Mouse (Mus musculus): ENCODE data around the gene Nup62.
A peak's percentile ranks its signal among the peaks of the same experiment; 100 is the strongest.

Nup62 gene

DNA sequence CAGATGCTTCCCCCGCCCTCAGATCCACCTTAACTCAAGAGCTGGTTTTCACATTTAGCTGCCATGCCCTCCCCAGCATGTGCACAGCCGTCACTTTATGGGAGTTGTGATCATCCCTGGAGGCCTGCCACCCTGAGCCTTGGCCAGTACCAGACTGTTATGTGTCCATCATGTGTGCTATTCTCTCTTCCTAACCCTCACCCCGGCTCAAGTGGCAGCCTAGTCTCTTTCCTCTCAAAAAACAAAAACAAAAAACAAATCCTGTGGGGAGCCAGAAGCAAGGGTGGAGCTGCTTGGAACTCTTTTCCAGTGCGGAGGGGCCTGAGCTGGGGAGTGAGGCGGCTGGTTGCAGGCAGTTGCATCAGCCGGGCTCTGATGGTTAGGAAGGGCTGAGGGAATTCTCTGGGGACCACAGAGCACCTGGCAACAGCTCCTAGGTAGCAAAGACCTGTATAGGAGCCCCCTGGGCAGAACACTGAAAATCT is 2.9 kb downstream of the Nup62 start:
- DNase-seq (ENCODE audit: low read depth, low spot score) = no peak

DNA sequence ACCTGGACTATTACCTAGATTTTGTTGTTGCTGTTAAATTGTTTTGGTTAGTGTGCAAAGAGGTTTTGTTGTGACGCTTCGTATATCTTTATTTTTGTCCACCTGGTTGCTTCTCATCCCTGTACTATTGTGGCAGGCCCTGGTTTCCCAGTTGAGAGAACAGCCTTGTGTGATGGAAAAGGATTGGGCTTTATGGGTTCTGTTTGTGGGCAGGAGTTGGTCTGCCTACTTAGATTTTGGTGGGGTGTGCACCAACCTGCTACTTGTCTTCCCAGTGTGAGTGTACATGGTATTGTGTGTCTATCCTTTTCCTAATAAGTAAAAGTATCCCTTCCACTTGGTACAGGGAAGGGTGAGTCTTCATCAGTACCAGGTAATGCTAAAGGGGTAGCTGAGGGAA is 3.5 kb downstream of the Nup62 start:
- DNase-seq (ENCODE audit: low read depth, low spot score) = no peak

DNA sequence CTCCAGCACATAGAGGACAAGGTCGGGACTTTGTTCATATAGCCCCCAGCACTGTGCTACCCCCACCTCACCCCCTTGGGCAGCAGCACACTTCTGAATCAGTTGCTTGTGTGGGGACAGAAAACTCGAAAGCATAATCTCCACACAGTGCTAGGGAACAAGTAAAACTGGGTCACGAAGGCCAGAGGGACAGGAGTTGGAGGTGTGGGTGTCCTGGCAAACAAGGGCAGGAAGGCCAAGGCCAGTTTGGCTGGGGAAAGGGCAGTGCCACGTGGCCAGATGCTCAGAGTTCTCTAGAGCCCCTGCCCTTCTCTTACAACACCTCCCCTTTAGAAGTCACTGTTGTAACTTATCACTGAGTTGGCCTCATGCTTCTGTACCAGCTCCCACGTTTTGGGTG is 4.0 kb downstream of the Nup62 start:
- DNase-seq (ENCODE audit: low read depth, low spot score) = no peak

DNA sequence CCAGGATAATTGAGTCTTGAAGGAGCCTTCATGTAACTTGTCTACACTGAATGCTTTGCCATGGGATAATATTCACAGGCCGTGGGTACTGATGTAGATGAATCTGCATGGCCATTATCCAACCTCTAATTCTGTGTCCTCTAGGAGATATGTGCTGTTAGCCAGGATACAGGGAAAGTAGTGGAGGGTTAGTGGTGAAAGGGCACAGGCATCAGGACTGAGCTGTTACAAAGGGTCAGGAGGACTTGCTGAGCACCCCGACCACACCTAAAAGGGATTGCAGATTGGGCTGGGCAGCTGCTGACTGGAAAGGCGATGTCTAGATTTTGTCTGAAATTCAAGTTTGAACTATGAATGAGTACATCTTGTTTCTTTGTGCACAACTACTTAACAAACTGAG is 4.6 kb downstream of the Nup62 start:
- DNase-seq (ENCODE audit: low read depth, low spot score) = no peak

DNA sequence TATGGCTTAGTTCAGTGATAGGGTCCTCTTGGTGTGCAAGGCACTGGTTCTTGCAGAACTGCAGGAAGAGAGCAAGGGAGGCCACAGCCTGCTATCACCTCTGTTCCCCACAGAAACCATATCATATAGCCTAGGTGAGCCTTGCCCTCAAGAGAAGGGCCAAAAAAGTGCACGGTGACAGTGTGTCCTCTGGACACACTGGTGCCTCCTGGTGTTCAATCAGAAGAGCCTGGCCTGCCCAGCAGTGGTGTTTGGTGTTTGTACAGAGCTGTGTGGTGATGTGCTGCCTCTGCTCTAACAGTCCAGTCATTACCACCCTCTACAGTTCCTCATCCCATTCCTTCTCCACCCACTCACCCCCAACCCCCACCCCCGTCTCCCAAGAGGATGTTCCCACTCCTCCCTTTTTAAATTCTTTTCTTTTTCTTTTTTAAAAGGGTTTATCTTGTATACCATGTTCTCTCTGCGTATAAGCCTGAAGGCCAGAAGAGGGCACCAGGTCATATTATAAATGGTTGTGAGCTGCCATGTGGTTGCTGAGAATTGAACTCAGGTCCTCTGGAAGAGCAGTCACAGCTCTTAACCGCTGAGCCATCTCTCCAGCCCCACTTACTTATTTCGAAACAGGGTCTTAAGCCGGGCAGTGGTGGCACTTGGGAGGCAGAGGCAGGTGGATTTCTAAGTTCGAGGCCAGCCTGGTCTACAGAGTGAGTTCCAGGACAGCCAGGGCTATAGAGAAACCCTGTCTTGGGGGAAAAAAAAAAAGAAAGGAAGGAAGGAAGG is 6.0 kb downstream of the Nup62 start:
- DNase-seq (ENCODE audit: low read depth, low spot score) = no peak

DNA sequence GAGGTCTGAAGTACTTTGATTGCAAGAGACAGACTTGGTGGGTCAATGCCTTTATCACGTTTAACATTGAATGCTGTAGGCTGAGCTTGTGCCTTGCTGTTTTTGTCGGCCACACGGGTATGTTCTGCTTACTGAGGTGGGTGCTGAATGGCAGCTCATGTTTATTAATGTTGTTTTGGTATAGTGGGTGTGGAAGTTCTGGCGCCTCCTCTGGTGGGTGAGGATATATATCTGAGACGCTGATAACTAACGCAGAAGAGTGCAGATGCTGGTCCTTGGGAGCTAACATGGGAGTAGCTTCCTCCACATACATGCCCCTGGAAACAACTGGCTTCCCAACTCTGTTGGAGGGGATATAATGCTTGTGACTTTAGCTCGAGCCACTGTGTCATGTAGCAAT is 7.5 kb downstream of the Nup62 start:
- no peak for DNase-seq (ENCODE audit: low read depth, low spot score)

DNA sequence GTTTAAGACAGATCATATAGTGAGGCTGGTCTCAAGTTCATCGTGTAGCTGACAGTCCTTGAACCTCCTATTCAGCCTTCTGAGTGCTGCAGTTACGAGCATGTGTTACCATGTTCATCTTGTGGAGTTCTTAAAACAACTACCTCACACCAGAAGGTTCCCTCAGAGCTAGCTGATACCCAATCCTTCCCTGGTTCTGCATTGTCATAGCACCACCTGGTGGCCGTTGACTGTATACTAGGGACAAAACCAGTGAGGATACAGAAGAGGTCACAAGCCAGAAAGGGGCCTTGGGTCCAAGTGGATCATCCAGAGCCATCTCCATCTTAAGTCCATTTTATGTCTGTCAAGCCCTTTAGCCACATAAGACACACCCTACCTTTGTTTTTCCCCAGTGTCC is 9.0 kb downstream of the Nup62 start:
- DNase-seq (ENCODE audit: low read depth, low spot score) = peak; percentile 73

DNA sequence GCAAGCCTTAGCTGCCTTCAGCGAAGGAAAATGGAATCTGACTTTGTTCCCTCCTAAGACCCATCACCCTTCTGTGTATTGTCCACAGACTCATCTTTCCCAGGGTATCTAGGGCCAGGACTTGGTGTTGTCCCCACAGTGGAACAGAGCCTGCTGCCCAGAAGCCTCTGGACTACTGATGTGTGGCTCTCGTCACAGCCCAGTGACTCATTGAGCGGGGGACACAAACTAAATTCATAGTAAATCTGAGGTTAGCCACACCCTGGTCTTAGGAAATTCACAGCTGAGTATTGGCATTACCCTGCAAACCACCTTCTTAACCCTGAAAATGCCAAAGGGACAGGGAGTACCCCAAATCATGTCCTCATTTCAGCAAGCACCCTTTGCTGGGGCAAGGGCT is 10.9 kb downstream of the Nup62 start:
- DNase-seq (ENCODE audit: low read depth, low spot score) = no peak

DNA sequence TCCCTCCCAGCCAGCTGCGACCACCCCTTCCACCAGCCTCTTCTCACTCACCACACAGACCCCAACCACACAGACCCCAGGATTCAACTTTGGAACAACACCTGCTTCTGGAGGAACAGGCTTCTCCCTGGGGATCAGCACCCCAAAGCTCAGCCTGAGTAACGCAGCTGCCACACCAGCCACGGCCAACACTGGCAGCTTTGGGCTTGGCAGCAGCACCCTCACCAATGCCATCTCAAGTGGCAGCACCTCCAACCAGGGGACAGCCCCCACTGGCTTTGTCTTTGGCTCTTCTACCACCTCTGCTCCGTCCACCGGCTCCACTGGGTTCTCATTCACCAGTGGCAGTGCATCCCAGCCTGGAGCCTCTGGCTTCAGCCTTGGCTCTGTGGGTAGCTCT is 12.8 kb downstream of the Nup62 start:
- no peak for DNase-seq (ENCODE audit: low read depth, low spot score)

DNA sequence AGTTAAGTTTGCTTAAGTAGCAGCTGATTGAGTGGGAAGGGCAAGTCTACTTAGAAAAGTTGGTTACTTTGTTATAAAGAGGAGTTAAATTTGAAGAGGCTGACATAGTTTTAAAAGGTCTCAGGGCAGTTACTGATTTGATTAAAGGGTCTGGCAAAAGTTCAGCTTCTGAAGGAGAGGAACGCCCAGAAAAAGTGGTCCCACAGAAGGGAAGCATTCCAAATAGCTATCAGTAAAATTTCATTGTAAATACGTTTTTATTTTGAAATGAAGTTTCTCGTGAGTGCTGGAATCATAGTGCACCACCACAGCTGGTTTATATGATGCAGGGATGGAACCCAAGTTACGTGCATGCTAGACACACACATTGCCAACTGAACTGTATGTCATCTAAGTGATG is 16.9 kb downstream of the Nup62 start:
- no peak for DNase-seq (ENCODE audit: low read depth, low spot score)

DNA sequence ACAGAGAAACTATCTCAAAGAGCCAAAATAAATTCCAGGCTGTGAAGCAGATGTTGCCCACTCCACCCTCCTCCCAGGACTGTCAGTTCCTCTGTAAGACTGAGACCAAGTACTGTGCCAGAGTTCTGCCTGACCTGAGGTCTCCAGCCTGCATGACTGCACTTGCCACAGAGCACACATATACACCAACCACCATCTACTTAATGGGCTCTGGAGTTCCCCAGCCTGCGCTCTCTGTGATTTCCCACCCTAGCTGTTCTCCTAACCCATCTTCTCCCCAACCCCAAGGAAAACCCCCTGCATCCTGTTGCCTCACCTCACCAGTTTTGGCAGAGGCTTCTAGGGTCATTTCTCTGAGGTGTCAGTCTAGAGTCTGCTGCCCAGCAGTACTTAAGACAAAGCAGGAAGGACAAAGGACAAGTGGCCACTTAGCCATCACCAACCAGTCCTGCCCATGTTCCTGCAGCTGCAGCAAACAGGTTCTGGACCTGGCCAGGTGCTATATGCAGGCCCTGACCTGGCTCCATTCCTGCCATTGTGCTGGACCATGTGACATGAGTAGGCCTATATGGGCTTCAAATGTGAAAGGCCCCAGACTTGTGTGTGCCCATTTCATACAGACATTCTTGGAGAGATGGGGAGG is 19.6 kb downstream of the Nup62 start:
- DNase-seq (ENCODE audit: low read depth, low spot score) = no peak

DNA sequence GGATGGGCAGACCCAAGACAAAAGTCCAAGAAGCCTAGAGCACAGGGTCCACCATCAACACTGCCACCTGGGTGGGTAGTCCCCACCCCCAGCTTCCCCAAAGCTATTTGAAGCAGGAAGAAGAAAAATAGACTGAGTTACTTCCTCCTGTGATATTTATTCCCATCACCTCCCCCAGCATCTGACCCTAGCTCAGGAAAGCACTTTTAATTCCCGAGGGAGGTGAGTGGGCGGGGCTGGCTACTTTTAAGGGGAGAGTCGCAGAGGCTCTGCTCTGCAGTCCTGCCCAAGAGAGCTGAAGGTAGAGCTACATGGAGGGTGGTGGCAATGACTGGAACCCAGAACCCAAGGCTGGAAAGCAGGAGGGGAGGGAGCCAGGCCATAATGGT is 20.1 kb downstream of the Nup62 start:
- no peak for DNase-seq (ENCODE audit: low read depth, low spot score)

DNA sequence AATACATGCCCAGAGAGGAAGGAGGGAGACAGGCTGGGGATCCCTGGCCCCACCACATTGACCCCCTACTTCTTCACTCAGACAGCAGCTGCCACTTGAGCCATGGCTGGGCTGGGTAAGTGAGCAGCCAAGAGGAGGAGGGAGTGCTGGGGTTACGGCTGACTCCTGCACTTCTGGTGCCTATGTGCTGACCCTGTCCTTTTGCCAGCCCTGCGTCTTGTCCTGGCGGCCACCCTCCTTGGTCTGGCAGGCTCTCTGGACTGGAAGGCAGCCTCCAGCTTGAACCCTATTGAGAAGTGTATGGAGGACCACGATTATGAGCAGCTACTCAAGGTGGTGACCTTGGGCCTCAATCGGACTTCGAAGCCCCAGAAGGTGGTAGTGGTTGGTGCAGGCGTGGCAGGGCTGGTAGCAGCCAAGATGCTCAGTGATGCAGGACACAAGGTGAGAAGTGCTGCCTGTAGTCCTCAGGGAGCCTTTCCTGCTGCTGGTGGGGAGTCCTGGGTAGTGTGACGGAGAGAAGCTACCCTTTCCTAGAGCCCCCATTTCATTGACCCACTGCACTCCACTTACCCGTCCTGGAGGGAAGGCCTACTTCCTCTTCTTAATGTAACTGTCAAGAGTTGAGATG is 20.6 kb downstream of the Nup62 start:
- no peak for DNase-seq (ENCODE audit: low read depth, low spot score)

DNA sequence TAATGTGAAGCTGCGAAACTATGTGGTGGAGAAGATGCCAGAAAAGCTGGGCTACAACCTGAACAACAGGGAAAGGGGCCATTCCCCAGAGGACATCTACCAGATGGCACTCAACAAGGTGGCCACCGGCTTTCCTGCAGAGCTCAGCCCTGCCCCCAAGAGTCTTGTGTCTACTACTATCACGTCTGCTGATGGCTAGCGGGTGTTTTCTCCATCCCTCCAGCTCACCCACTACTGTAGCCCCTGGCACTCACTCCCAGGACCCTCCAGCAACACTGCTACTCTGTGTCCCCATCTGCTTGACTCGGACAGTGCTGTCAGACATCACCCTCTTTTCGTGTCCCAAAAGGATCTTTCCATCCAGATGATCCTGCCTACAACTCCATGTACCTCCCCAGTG is 22.2 kb downstream of the Nup62 start:
- no peak for DNase-seq (ENCODE audit: low read depth, low spot score)

DNA sequence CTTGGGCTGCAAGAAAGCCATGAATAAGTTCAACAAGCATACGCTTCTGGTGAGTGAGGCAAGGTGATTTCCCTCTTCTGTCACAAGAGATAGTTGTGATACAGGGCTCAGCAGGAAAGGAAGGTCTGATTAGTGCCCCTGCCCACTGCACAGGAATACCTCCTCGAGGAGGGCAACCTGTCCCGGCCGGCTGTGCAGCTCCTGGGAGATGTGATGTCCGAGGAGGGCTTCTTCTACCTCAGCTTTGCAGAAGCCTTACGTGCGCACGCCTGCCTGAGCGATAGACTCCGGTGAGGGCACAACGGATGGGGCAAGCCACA is 23.2 kb downstream of the Nup62 start:
- DNase-seq (ENCODE audit: low read depth, low spot score) = no peak

DNA sequence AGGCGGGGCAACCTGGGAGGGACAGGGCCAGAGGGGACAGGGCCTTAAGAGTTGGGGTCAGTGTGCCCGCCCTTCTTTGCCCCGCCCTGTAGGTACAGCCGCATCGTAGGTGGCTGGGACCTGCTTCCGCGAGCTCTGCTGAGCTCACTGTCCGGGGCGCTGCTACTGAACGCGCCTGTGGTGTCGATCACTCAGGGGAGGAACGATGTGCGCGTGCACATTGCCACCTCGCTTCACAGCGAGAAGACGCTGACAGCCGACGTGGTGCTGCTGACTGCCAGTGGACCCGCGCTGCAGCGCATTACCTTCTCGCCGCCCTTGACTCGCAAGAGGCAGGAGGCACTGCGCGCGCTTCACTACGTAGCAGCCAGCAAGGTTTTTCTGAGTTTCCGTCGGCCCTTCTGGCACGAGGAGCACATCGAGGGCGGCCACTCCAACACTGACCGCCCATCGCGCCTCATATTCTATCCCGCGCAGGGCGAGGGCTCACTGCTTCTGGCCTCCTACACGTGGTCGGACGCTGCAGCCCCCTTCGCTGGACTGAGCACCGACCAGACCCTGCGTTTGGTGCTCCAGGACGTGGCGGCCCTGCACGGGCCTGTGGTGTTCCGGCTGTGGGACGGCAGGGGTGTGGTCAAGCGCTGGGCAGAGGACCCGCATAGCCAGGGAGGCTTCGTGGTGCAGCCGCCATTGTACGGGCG is 23.8 kb downstream of the Nup62 start:
- DNase-seq (ENCODE audit: low read depth, low spot score) = peak; percentile 31

DNA sequence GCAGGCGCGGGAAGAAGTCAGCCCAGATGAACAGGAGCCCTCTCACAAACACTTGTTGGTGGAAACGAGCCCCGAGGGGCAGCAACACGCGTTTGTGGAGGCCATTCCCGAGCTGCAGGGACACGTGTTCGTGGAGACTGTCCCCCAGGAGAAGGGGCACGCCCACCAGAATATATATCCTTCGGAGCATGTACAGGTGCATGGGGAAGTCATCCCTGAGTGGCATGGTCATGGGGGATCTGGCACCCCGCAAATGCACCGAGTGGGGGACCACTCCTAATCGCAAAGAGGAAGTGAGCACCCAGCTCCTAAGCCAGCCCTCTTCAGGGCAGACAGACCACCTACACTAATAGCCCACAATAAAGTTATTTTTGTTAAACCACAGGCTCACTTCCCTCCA is 24.5 kb downstream of the Nup62 start:
- no peak for DNase-seq (ENCODE audit: low read depth, low spot score)

DNA sequence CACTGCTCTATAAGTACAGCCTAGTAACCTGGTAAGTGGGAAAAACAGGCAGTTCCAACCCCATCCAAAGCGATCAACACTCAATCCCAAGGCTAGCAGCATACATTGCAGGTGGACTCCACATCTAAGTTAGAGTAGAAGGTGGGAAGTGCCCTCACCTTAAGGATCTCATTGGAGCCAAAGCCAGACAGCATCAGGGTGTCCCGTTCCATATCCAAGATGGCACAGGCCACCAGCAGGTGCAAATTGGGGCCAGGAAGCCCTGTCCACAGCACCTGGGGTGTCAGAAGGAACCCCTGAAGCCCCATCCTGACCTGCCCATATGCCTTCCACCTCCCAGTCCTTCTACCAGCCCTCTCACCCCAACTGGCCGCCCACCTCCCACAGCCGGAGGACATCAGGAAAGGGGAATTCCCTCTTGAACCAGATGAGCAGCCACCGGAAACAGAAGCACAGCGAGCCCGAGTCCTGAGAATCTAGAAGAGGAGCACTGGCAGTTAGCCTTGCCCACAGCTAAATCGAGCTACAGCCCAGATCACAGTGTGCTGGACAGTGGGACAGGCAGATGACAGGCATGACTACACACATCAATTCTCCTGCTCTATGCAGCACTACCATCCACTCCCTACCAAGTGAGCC is 26.1 kb downstream of the Nup62 start:
- DNase-seq (ENCODE audit: low read depth, low spot score) = no peak

DNA sequence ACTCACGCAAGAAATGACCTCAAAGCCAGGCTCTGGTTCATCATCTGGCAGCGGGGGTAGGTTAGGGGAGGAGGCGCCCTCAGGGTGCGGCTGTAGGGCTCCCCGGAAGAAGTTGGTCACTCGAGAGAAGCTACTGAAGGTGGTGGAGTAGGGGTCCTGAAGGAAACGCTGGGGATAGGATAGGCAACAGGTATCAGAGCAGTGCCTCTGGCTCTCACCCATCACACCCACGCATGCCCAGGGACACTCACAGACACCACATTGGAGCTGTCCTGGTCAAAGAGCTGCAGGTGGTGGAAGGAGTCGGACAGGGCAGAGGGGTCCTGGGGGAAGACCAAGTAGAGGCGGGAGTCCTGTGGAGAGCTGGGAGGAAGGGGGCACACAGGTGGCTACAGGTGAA is 29.1 kb downstream of the Nup62 start:
- DNase-seq (ENCODE audit: low read depth, low spot score) = no peak

DNA sequence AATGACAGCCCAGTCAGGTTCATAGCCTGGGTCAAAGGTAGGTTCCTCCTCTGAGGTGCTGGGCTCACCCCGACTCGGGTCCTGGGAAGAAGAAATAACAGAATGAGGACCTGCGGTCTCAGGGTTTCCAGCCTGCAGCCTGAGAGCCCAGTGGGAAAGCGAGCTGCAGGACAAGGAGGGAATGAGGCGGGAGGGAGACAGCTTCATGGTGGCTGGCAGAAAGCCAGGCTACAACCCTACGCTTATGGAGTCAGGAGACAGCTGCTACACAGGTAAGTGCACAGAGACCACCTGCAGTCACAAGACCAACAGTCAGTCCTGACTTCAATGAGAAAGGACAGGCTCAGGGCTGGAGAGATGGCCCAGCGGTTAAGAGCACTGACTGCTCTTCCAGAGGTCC is 30.9 kb downstream of the Nup62 start:
- DNase-seq (ENCODE audit: low read depth, low spot score) = no peak

DNA sequence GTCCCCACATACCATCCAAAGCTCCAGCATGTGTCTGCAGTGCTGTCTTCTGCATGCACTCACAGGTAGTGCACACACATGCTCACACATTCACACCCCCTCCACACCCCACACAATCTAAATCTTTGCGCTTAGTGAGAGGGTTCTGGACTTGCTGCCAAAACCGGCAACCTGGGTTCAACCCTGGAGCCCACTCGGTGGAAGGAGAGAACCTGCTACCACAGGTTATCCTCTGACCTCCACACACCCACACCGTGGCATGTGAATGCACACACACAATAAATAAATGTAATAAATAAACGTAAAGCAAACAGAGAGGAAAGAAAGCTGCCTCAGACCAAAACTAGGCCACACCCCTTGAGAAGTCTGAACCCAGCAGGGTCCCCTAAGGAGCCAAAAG is 31.9 kb downstream of the Nup62 start:
- no peak for DNase-seq (ENCODE audit: low read depth, low spot score)

All from forelimb bud, embryonic 11.5 days (tissue).